Mouse (Mus musculus) forebrain, postnatal 0 days (tissue): ENCODE measurements around the gene Vil1. TPM values are rescaled to one million over a fixed set of nuclear protein-coding genes. Genes with fewer than 3 reads are reported as not detected.

Experiments used
- ATAC-seq: fragments of 200-750 bp; cut with Nextera tagmentation; 2 replicates; pipeline ENCODE4 v1.8.0; 2017; ENCODE audit warnings: mild to moderate bottlenecking, moderate library complexity
- DNase-seq: peaks from one replicate; pipeline ENCODE4 v3.0.0-alpha.2; 2015
- H3K27ac ChIP-seq: fragments of 300-500 bp; sonication (generic); 2 replicates; pipeline ENCODE4 v1.5.1; 2014; ENCODE audit warnings: low read depth, mild to moderate bottlenecking, antibody characterized with exemption, low read length, moderate library complexity, mixed read lengths
- H3K27me3 ChIP-seq: fragments of 300-500 bp; sonication (generic); 2 replicates; pipeline ENCODE4 v1.6.1; 2014; ENCODE audit warnings: mild to moderate bottlenecking, low read length, mixed read lengths; ENCODE audit not compliant: insufficient read depth
- H3K36me3 ChIP-seq: fragments of 300-500 bp; sonication (generic); 2 replicates; pipeline ENCODE4 v1.6.1; 2014; ENCODE audit warnings: mild to moderate bottlenecking, moderate library complexity; ENCODE audit not compliant: insufficient read depth
- H3K4me1 ChIP-seq: fragments of 300-500 bp; sonication (generic); 2 replicates; pipeline ENCODE4 v1.6.1; 2014; ENCODE audit warnings: antibody characterized with exemption; ENCODE audit not compliant: insufficient read depth
- H3K4me2 ChIP-seq: fragments of 300-500 bp; sonication (generic); 2 replicates; pipeline ENCODE4 v1.6.1; 2014; ENCODE audit warnings: low read depth, mild to moderate bottlenecking, moderate library complexity
- H3K4me3 ChIP-seq: fragments of 300-500 bp; sonication (generic); 2 replicates; pipeline ENCODE4 v1.5.1; 2014; ENCODE audit warnings: low read depth, low read length, mixed read lengths
- H3K9ac ChIP-seq: fragments of 300-500 bp; sonication (generic); 2 replicates; pipeline ENCODE4 v1.6.1; 2014; ENCODE audit warnings: mild to moderate bottlenecking
- H3K9me3 ChIP-seq: fragments of 300-500 bp; sonication (generic); 2 replicates; pipeline ENCODE4 v1.6.1; 2016; ENCODE audit warnings: low read length
- CTCF ChIP-seq: sonication (generic); IDR thresholded peaks from 2 replicates; pipeline ENCODE4 v1.5.1; 2016; ENCODE audit warnings: antibody characterized with exemption, control low read depth, low read depth
- WGBS: fragments of 180-500 bp; shearing (Covaris S2); extraction: QIAGEN DNeasy Blood & Tissue Kit; methylation state at CpG from one replicate; pipeline ENCODE4 v1.1.7; 2014; 5-methylcytosine and 5-hydroxymethylcytosine counted together
- polyA plus RNA-seq: library from polyadenylated mRNA; unstranded; fragments of >200 nt; fragmentation: Nextera tagmentation; extraction: Ambion mirVana; gene quantifications from 2 replicates; pipeline ENCODE4 v1.2.1, GENCODE M21; 2015
- total RNA-seq: library from RNA; depleted of rRNA; stranded (reverse); fragments of >200 nt; gene quantifications from 2 replicates; pipeline ENCODE4 v1.2.3, GENCODE M21; 2014

The Vil1 gene
- total and polyA plus RNA-seq, 2 experiments from 2014 or later = 0.27 to 0.71 TPM

DNA sequence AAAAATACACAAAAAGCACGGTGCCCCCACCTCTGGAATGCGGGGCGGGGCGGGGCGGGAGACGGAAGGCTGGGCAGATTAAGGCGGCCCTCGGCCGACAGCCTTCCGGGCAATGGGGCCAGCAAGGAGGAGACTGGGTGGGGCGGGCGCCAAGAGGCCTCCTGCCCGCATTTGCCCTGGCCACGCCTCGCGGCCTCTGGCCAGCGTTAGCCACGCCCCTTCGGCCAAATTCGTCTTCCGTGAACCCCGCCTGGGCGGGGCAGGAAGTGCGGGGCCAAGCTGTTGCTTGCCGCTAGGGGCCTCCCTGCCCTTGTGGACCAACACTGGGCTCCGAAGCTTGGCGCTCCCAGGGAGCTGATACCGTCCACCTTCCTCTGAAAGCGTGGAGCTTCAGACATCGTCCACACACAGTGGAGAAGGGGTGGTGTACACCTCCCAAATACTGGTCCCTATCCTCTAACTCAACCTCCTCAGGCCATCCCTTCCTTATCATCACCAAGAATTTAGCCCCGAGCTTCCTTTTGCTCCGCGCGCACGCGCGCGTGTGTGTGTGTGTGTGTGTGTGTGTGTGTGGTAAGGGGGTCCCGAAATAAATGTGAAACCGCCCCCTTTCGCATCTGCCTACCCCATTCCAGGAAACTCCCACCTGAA, 11.8 kb upstream of the Vil1 start:
- H3K4me1 ChIP-seq = 0 out of 2 replicates have a peak, but pooled peaks cover under 1% of the 10 kb centered on the region
- H3K4me2 ChIP-seq = peak overlapping the region; percentile 92
- H3K4me3 ChIP-seq = peak overlapping the region; percentile 54
- no peaks in the 10 kb centered on the region for H3K9me3 ChIP-seq
- WGBS = under 1% methylated on average over 41 of the region's 41 CpGs
- H3K27me3 ChIP-seq = no peaks in the 10 kb centered on the region
- H3K9ac ChIP-seq = peak overlapping the region; percentile 65
- peak overlapping the region; percentile 50 for H3K27ac ChIP-seq
- DNase-seq (peak; percentile 84), ATAC-seq (peak; percentile 88)
- peak; percentile 75 for TF ChIP-seq CTCF
- H3K36me3 ChIP-seq = no peaks in the 10 kb centered on the region

GRCm38 (mm10) chr1:74397919-74398451, 11.2 kb upstream of the Vil1 start:
- WGBS = 4% methylated on average over 11 of the region's 11 CpGs
- Histone ChIP-seq H3K27me3 (no peaks in the 10 kb centered on the region), H3K36me3 (no peaks in the 10 kb centered on the region), H3K4me2 (peak overlapping the region; percentile 92), H3K27ac (peak overlapping the region; percentile 50), H3K9ac (peak overlapping the region; percentile 65), H3K4me1 (no peaks in the 10 kb centered on the region), H3K4me3 (peak overlapping the region; percentile 54), H3K9me3 (no peaks in the 10 kb centered on the region)
- peak; percentile 68 for DNase-seq
- peak; percentile 42 for ATAC-seq
- TF ChIP-seq CTCF = peak; percentile 71

- Histone ChIP-seq H3K4me1 (no peaks in the 10 kb centered on the region), H3K9me3 (no peaks in the 10 kb centered on the region), H3K4me3 (no peak overlapping the region), H3K4me2 (no peak overlapping the region), H3K36me3 (no peaks in the 10 kb centered on the region), H3K27me3 (no peaks in the 10 kb centered on the region), H3K27ac (no peak overlapping the region), H3K9ac (no peak overlapping the region)
- 76% methylated on average over 3 of the region's 3 CpGs for WGBS
- ATAC-seq (no peak), DNase-seq (no peak)
- TF ChIP-seq CTCF = no peak
Measured at GRCm38 (mm10) chr1:74400531-74400930, 8.6 kb upstream of the Vil1 start.

DNA sequence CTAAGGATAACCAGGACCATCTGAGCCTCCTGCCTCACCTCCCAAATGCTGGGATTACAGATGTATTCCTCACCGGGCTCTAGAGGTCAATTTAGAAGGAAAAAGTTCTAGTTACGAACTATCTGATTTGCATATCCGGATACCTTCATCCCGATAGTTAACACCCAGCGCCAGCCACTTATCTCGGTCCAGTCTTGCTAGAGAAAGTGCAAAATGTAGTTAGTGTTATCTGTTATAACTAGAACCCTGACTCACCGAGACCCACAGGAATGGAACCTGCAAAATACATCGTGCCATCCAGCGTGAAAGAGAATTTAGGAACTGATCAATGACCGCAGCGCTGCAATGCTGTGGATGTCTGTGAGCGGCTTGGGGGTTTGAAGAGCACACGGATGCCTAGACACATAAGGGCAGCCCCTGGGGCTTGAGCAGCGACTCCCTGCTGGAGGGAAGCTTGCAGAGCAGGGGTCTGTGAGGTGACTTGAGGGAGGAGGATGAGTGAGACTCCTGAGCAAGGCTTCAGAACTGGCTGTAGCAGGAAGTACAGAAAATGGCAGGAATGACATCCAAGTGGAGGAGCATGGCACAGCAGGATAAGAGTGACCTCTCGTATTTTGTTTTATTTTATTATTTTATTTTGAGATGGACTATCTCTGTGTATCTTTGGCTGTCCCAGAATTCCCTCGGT, 8.0 kb upstream of the Vil1 start:
- WGBS = 62% methylated on average over 16 of the region's 16 CpGs
- Histone ChIP-seq H3K4me2 (no peak overlapping the region), H3K4me3 (no peak overlapping the region), H3K27me3 (no peaks in the 10 kb centered on the region), H3K9me3 (no peaks in the 10 kb centered on the region), H3K27ac (no peak overlapping the region), H3K4me1 (no peaks in the 10 kb centered on the region), H3K36me3 (no peaks in the 10 kb centered on the region), H3K9ac (no peak overlapping the region)
- no peak for ATAC-seq
- DNase-seq = no peak
- no peak for TF ChIP-seq CTCF

- Histone ChIP-seq H3K27ac (no peak overlapping the region), H3K4me3 (no peak overlapping the region), H3K27me3 (no peaks in the 10 kb centered on the region), H3K4me1 (no peaks in the 10 kb centered on the region), H3K36me3 (no peaks in the 10 kb centered on the region), H3K9me3 (no peaks in the 10 kb centered on the region), H3K4me2 (no peak overlapping the region), H3K9ac (no peak overlapping the region)
- no peak for ATAC-seq
- no peak for DNase-seq
- no peak for TF ChIP-seq CTCF
- 92% methylated on average over 4 of the region's 4 CpGs for WGBS
Measured at GRCm38 (mm10) chr1:74404206-74404605, 5.0 kb upstream of the Vil1 start.

DNA sequence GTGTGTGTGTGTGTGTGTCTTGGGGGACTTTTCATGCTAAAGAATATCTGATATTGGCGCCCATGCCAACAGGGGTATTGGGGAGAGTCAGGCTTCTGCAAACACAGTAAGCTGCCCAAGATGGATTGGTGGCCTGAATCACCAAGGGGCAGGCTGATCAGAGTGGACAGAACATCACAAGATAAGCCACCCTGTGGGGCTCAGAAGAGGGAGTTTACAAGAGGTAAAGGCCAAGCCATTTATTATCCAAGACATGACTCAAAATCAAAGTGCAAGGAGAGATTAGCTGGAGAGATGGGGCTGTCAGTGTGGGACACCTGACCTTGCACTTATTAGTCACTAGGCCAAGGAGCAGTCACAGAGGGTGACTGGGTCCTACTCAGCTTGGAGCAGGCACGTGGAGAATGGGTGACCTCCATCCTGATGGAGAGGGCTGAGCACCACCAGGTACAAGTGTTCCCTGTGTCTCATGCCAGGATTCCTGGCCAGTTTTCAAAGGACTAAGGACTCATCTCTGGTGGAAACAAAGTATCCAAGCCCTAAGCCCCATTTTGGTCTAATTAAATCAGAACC, 2.7 kb downstream of the Vil1 start:
- no peaks in the 10 kb centered on the region for H3K27me3 ChIP-seq
- TF ChIP-seq CTCF = no peak
- no peak overlapping the region for H3K4me2 ChIP-seq
- no peak overlapping the region for H3K4me3 ChIP-seq
- no peaks in the 10 kb centered on the region for H3K4me1 ChIP-seq
- no peak overlapping the region for H3K9ac ChIP-seq
- DNase-seq = no peak
- no peak for ATAC-seq
- 52% methylated on average over 2 of the region's 2 CpGs for WGBS
- H3K9me3 ChIP-seq = no peaks in the 10 kb centered on the region
- no peaks in the 10 kb centered on the region for H3K36me3 ChIP-seq
- H3K27ac ChIP-seq = no peak overlapping the region

DNA sequence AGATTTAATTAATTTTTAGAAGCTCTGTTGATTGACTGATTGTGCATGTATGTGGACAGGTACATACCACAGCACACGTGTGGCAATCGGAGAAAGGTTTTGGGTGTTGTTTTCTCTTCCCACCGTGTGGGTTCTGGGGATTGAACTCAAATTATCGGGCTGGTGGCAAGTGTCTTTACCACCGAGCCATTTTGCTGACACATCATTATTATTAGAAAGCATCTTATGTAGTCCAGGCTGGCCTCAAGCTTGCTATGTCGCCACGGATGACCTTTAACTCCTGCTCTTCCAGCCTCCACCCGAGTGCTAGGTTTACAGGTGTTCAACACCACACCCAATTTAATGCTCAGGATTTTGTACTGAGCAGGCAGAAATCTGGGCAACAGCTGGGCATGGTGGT, 3.5 kb downstream of the Vil1 start:
- no peak overlapping the region for H3K27ac ChIP-seq
- no peak for TF ChIP-seq CTCF

More for the DNA sequence above, 3.5 kb downstream of the Vil1 start:
- Histone ChIP-seq H3K36me3 (no peaks in the 10 kb centered on the region), H3K9ac (no peak overlapping the region), H3K4me2 (no peak overlapping the region), H3K27me3 (no peaks in the 10 kb centered on the region), H3K4me3 (no peak overlapping the region), H3K4me1 (no peaks in the 10 kb centered on the region), H3K9me3 (no peaks in the 10 kb centered on the region)
- 87% methylated on average over 8 of the region's 8 CpGs for WGBS
- ATAC-seq (no peak), DNase-seq (no peak)
